Mouse (Mus musculus) heart, embryonic 11.5 days (tissue): ENCODE data around the gene Adipoq. TPM values are rescaled to one million over a fixed set of nuclear protein-coding genes. Genes with fewer than 3 reads are reported as not detected.
A peak's percentile ranks its signal among the peaks of the same experiment; 100 is the strongest.

ENCODE experiments used
- ATAC-seq: fragments of 200-750 bp; cut with Nextera tagmentation; replicated peaks from 2 replicates; pipeline ENCODE4 v1.8.0; 2017; ENCODE audit warnings: moderate library complexity; ENCODE audit not compliant: insufficient number of reproducible peaks, low FRiP score, low TSS enrichment
- H3K27ac ChIP-seq: fragments of 300-500 bp; sonication (generic); 2 replicates; pipeline ENCODE4 v1.5.1; 2014; ENCODE audit warnings: mild to moderate bottlenecking, low read depth, low read length
- H3K27me3 ChIP-seq: fragments of 300-500 bp; sonication (generic); 2 replicates; pipeline ENCODE4 v1.6.1; 2014; ENCODE audit warnings: mild to moderate bottlenecking, low read length, mixed read lengths; ENCODE audit not compliant: control insufficient read depth, insufficient read depth
- H3K36me3 ChIP-seq: fragments of 300-500 bp; sonication (generic); 2 replicates; pipeline ENCODE4 v1.6.1; 2014; ENCODE audit warnings: mild to moderate bottlenecking, low read length, moderate library complexity, mixed read lengths; ENCODE audit not compliant: control insufficient read depth, insufficient read depth
- H3K4me1 ChIP-seq: fragments of 300-500 bp; sonication (generic); 2 replicates; pipeline ENCODE4 v1.6.1; 2014; ENCODE audit warnings: low read length; ENCODE audit not compliant: control insufficient read depth, insufficient read depth
- H3K4me2 ChIP-seq: fragments of 300-500 bp; sonication (generic); 2 replicates; pipeline ENCODE4 v1.6.1; 2014; ENCODE audit warnings: mild to moderate bottlenecking, moderate library complexity
- H3K4me3 ChIP-seq: fragments of 300-500 bp; sonication (generic); 2 replicates; pipeline ENCODE4 v1.5.1; 2014; ENCODE audit warnings: low read depth, low read length
- H3K9ac ChIP-seq: fragments of 300-500 bp; sonication (generic); 2 replicates; pipeline ENCODE4 v1.6.1; 2014; ENCODE audit warnings: mild to moderate bottlenecking, low read depth, low read length, moderate library complexity
- H3K9me3 ChIP-seq: fragments of 300-500 bp; sonication (generic); replicated peaks from 2 replicates; pipeline ENCODE4 v1.6.1; 2016; ENCODE audit warnings: low read length; ENCODE audit not compliant: control insufficient read depth
- WGBS: fragments of 180-500 bp; shearing (Covaris S2); extraction: QIAGEN DNeasy Blood & Tissue Kit; methylation state at CpG from one replicate; pipeline ENCODE4 v1.1.7; 2014; ENCODE audit not compliant: insufficient replicate concordance; 5-methylcytosine and 5-hydroxymethylcytosine counted together
- microRNA-seq: library from miRNA; unstranded; fragments of <30 nt; microRNA quantifications from one replicate; pipeline ENCODE4, GENCODE M21; 2016; ENCODE audit warnings: borderline number of aligned reads
- polyA plus RNA-seq: library from polyadenylated mRNA; unstranded; fragments of >200 nt; fragmentation: Nextera tagmentation; extraction: Ambion mirVana; gene quantifications from 2 replicates; pipeline ENCODE4 v1.2.1, GENCODE M21; 2014

Gene Adipoq
- polyA plus RNA-seq, 1 experiment from 2014 or later: 0.16 TPM

DNA sequence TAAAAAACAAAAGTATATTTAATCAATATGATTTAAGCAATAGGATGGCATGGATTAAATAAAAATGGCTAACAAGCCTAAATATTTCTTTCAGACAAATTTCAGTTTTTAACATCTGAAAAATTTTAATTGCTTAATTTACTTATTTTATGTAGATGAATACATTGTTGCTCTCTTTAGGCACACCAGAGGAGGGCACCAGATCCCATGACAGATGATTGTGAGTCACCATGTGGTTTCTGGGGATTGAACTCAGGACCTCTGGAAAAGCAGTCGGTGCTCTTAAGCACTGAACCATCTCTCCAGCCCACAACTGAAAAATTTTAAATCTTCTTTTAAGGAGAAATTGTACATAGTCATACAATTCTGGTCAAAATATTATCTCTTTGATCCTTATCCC lies 43.3 kb downstream of the Adipoq start:
- H3K4me3 ChIP-seq: no peak overlapping the region
- no peak for ATAC-seq
- no peaks in the 10 kb centered on the region for H3K9me3 ChIP-seq
- H3K27ac ChIP-seq: no peak overlapping the region
- no peak overlapping the region for H3K9ac ChIP-seq
- H3K4me1 ChIP-seq: no peaks in the 10 kb centered on the region
- 81% methylated on average over 1 of the region's 1 CpGs for WGBS
- no peaks in the 10 kb centered on the region for H3K27me3 ChIP-seq
- no peaks in the 10 kb centered on the region for H3K36me3 ChIP-seq
- H3K4me2 ChIP-seq: no peak overlapping the region

DNA sequence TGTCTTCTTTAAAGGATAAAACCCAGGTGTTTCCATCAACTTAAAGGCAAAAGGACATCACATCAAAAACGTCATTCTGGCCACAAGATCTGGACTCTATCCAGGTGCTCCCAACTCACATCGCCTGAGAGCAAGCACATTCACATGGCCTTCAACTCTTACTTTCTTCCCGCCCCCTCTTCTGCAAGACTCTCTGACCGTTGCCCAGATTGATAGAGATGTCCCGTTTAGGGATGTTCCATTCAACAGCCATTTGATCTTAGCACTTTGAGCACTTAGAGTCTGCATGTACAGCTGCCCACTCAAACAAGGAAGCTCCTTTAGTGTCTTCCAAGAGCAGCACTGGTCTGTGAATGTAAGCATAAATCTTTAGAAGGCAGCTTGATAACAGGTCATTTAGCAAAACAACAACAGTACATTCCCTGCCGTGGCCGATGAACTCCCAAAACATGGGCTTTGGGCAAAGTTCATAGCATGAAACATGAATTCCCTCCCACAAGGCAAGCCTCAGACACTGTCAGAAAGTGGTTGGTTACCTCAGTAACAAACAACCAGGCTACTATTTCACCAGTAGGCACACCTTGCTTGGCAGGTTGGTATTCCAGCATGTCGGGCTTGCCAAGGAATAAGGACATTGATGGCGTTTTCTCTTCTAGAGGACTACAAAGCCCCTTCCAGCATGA lies 45.4 kb downstream of the Adipoq start:
- Histone ChIP-seq H3K9ac (no peak overlapping the region), H3K27me3 (no peaks in the 10 kb centered on the region), H3K36me3 (no peaks in the 10 kb centered on the region), H3K27ac (no peak overlapping the region), H3K9me3 (no peaks in the 10 kb centered on the region), H3K4me1 (no peaks in the 10 kb centered on the region), H3K4me2 (no peak overlapping the region), H3K4me3 (no peak overlapping the region)
- 68% methylated on average over 9 of the region's 9 CpGs for WGBS
- no peak for ATAC-seq

DNA sequence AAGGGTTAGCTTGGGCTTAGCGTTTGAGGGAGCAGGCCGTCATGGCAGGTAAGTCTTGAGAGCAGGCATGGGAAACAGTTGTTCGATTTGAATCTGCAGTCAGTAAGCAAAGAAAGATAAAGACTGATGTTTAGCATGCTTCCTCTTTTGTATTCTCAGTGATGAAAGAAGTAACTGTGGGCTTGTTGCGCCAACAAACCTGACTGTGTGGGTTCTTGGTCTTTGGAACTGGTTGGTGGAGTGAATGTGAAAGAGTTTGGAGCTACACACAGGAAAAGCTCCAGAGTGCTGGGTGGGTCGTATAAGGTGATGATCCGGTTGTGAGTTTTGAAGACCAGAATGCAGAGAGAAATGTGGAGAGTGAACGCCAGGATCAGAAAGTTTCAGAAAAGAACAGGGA lies 49.3 kb downstream of the Adipoq start:
- no peak for ATAC-seq
- Histone ChIP-seq H3K27ac (no peak overlapping the region), H3K27me3 (no peaks in the 10 kb centered on the region), H3K9ac (no peak overlapping the region), H3K9me3 (no peaks in the 10 kb centered on the region), H3K4me3 (no peak overlapping the region), H3K4me1 (no peaks in the 10 kb centered on the region), H3K4me2 (no peak overlapping the region), H3K36me3 (no peaks in the 10 kb centered on the region)
- 78% methylated on average over 7 of the region's 7 CpGs for WGBS

DNA sequence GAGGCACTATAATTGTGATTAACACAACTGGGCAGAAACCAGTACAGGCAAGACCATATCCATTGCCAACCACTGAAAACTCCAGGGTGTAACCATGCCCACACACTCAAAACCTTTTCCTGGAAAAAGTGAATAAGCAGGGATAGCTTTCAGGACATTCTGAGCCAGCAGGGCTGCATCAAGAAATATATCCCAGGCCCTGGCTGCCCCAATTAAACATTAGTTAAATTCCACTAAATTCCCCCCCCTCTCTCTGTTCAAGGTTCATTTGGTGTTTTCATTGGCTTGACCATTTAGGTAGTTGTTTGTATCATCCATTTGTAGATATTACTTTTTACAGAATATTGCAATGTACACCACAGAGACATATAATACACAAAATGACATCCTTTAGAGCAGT lies 50.0 kb downstream of the Adipoq start:
- no peaks in the 10 kb centered on the region for H3K4me1 ChIP-seq
- no peak overlapping the region for H3K27ac ChIP-seq
- H3K36me3 ChIP-seq: no peaks in the 10 kb centered on the region
- H3K9me3 ChIP-seq: no peaks in the 10 kb centered on the region
- H3K4me3 ChIP-seq: no peak overlapping the region
- no peak overlapping the region for H3K9ac ChIP-seq
- H3K4me2 ChIP-seq: no peak overlapping the region
- no peaks in the 10 kb centered on the region for H3K27me3 ChIP-seq
- no peak for ATAC-seq

DNA sequence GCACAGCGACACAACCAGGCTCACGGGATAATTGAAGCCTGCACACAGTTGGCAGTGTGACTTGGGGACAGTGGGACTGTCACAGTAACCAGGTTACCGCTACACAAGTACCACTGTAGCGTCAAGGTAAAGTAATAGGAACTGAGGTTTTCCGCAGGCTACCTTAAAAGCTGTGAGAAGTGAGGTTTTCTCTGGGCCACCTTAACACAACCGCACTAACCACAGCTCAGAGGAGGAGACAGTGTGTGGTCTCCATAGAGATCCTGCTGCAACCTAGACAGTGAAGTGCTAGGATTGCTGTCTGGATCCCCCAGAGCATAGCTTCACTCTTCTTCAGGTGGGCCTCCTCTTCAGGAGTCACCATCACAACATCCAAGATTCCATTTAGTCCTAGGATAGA lies 50.5 kb downstream of the Adipoq start:
- Histone ChIP-seq H3K27ac (no peak overlapping the region), H3K4me3 (no peak overlapping the region), H3K36me3 (no peaks in the 10 kb centered on the region), H3K9ac (no peak overlapping the region), H3K27me3 (no peaks in the 10 kb centered on the region), H3K4me2 (no peak overlapping the region), H3K4me1 (no peaks in the 10 kb centered on the region), H3K9me3 (no peaks in the 10 kb centered on the region)
- no peak for ATAC-seq
- 87% methylated on average over 6 of the region's 6 CpGs for WGBS

DNA sequence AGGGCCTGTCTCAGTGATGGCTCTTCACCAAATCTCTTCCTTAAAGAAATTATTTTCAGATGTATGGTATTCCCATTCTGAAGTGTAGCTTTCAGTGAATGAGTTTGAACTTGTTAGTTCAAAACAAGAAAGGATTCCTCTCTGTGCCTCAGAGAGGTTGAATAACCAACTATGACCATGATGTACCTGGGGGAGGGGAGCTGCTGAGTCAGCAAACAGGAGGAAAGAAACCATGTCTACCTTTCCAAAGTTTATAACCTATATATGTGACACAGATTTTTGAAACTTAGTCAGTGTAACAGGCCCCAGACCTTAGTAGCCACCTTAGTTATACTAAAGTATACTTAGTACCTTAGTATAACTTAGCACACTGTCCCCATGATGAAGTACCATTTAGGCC lies 55.2 kb downstream of the Adipoq start:
- Histone ChIP-seq H3K4me2 (no peak overlapping the region), H3K4me3 (no peak overlapping the region), H3K27ac (no peak overlapping the region), H3K36me3 (no peaks in the 10 kb centered on the region), H3K9ac (no peak overlapping the region), H3K4me1 (no peaks in the 10 kb centered on the region), H3K27me3 (no peaks in the 10 kb centered on the region), H3K9me3 (no peaks in the 10 kb centered on the region)
- ATAC-seq: no peak

Small RNA genes lying within 50 kb of the gene (microRNA-seq; reads per million reads assigned to microRNA genes)
- gene Gm49346: 1.8 reads per million, percentile 23 among the genes with 10 or more reads in this experiment

Other genes with a start within 250 kb of the Adipoq start
- 0.19 TPM in 1 of 2 replicates, not detected in the other for gene Fetub, start 228.2 kb upstream of the Adipoq start, polyA plus RNA-seq
- not detected in 2 replicates for gene Hrg, start 195.5 kb upstream of the Adipoq start, polyA plus RNA-seq
- not detected in 2 replicates for gene Kng2, start 117.1 kb upstream of the Adipoq start, polyA plus RNA-seq
- gene Kng1, start 88.7 kb upstream of the Adipoq start, polyA plus RNA-seq: 0.24 and 2.1 TPM in 2 replicates
- 205 and 223 TPM in 2 replicates for gene Eif4a2, start 39.1 kb upstream of the Adipoq start, polyA plus RNA-seq
- 106 and 117 TPM in 2 replicates for gene Rfc4, start 18.8 kb upstream of the Adipoq start, polyA plus RNA-seq
- 16.3 and 18.5 TPM in 2 replicates for gene St6gal1, start 78.2 kb downstream of the Adipoq start, polyA plus RNA-seq